Mouse (Mus musculus) spleen, postnatal 10 days (tissue): ENCODE measurements around the gene Efcab9.
"Not testable (repeated sequence)": the region's sequence is repeated elsewhere in the genome, so short reads cannot be mapped to it uniquely, and the experiment has no call there.

Experiments
- DNase-seq, 2 experiments: peaks; one replicate each; pipeline ENCODE4 v3.0.0; 2021 to 2022; ENCODE audit warnings: low spot score in 2 of 2

The Efcab9 gene

GRCm38 (mm10) chr11:32538846-32539245 lies 7.0 kb upstream of the Efcab9 start:
- no peak for DNase-seq

- DNase-seq, result no peak
Measured at GRCm38 (mm10) chr11:32538435-32538834, 6.6 kb upstream of the Efcab9 start.

- DNase-seq, result no peak
Measured at GRCm38 (mm10) chr11:32536954-32537353, 5.1 kb upstream of the Efcab9 start.

GRCm38 (mm10) chr11:32535646-32536045 lies 3.8 kb upstream of the Efcab9 start:
- no peak for DNase-seq

GRCm38 (mm10) chr11:32534453-32535075 lies 2.7 kb upstream of the Efcab9 start:
- peak in 1 of 2 experiments; percentile 16 for DNase-seq

- DNase-seq, result peak; percentile 34 to 84
Measured at GRCm38 (mm10) chr11:32533482-32534261, 1.8 kb upstream of the Efcab9 start.

- peak; percentile 72 to 89 for DNase-seq
Measured at GRCm38 (mm10) chr11:32532765-32533481, 1.0 kb upstream of the Efcab9 start, which contains the start of gene Stk10. Gene Stk10 (plus strand): TSS chr11:32533305.

GRCm38 (mm10) chr11:32530151-32530550 lies 1.7 kb downstream of the Efcab9 start:
- peak in 1 of 2 experiments; percentile 42 for DNase-seq

- no peak for DNase-seq
Measured at GRCm38 (mm10) chr11:32527006-32527405, 4.9 kb downstream of the Efcab9 start.

GRCm38 (mm10) chr11:32524122-32524920 lies 7.6 kb downstream of the Efcab9 start:
- DNase-seq, result no peak

GRCm38 (mm10) chr11:32521246-32521645 lies 10.6 kb downstream of the Efcab9 start:
- no peak for DNase-seq

GRCm38 (mm10) chr11:32519354-32519753 lies 12.5 kb downstream of the Efcab9 start:
- no peak for DNase-seq

GRCm38 (mm10) chr11:32518770-32519169 lies 13.1 kb downstream of the Efcab9 start:
- DNase-seq, result no peak

- no peak for DNase-seq
Measured at GRCm38 (mm10) chr11:32516916-32517712, 14.8 kb downstream of the Efcab9 start.

GRCm38 (mm10) chr11:32516091-32516490 lies 15.8 kb downstream of the Efcab9 start:
- DNase-seq, result no peak

- DNase-seq, result not testable (repeated sequence)
Measured at GRCm38 (mm10) chr11:32514853-32515252, 17.0 kb downstream of the Efcab9 start.

- no peak for DNase-seq
Measured at GRCm38 (mm10) chr11:32510930-32511329, 21.0 kb downstream of the Efcab9 start.

GRCm38 (mm10) chr11:32505091-32505739 lies 26.7 kb downstream of the Efcab9 start:
- DNase-seq, result no peak

- no peak for DNase-seq
Measured at GRCm38 (mm10) chr11:32503711-32504110, 28.2 kb downstream of the Efcab9 start.

- DNase-seq, result peak in 1 of 2 experiments; percentile 28
Measured at GRCm38 (mm10) chr11:32499931-32500330, 31.9 kb downstream of the Efcab9 start.
